Mouse (Mus musculus) embryonic facial prominence, embryonic 14.5 days (tissue): ENCODE data around the gene Trim56. TPM values are rescaled to one million over a fixed set of nuclear protein-coding genes. Genes with fewer than 3 reads are reported as not detected.

Experiments
- ATAC-seq: fragments of 200-750 bp; cut with Nextera tagmentation; 2 replicates; pipeline ENCODE4 v1.8.0; 2017; ENCODE audit warnings: low read depth, moderate number of reproducible peaks, moderate TSS enrichment
- DNase-seq: peaks from one replicate; pipeline ENCODE4 v3.0.0-alpha.2; 2015; ENCODE audit warnings: low spot score
- H3K27ac ChIP-seq: fragments of 300-500 bp; sonication (generic); replicated peaks from 2 replicates; pipeline ENCODE4 v1.5.1; 2014; ENCODE audit warnings: low read depth, mild to moderate bottlenecking, low read length, moderate library complexity
- H3K27me3 ChIP-seq: fragments of 300-500 bp; sonication (generic); replicated peaks from 2 replicates; pipeline ENCODE4 v1.6.1; 2014; ENCODE audit warnings: low read length; ENCODE audit not compliant: control insufficient read depth, insufficient read depth
- H3K36me3 ChIP-seq: fragments of 300-500 bp; sonication (generic); 2 replicates; pipeline ENCODE4 v1.6.1; 2014; ENCODE audit warnings: low read length, mixed read lengths; ENCODE audit not compliant: control insufficient read depth, insufficient read depth
- H3K4me1 ChIP-seq: fragments of 300-500 bp; sonication (generic); 2 replicates; pipeline ENCODE4 v1.6.1; 2014; ENCODE audit warnings: antibody characterized with exemption, low read length; ENCODE audit not compliant: control insufficient read depth, insufficient read depth
- H3K4me2 ChIP-seq: fragments of 300-500 bp; sonication (generic); 2 replicates; pipeline ENCODE4 v1.6.1; 2014; ENCODE audit warnings: low read depth, mild to moderate bottlenecking, low read length, moderate library complexity, mixed read lengths
- H3K4me3 ChIP-seq: fragments of 300-500 bp; sonication (generic); 2 replicates; pipeline ENCODE4 v1.5.1; 2014; ENCODE audit warnings: low read depth, mild to moderate bottlenecking, low read length
- H3K9ac ChIP-seq: fragments of 300-500 bp; sonication (generic); 2 replicates; pipeline ENCODE4 v1.6.1; 2014; ENCODE audit warnings: low read depth, mild to moderate bottlenecking, low read length, moderate library complexity, mixed read lengths
- H3K9me3 ChIP-seq: fragments of 300-500 bp; sonication (generic); 2 replicates; pipeline ENCODE4 v1.6.1; 2016; ENCODE audit warnings: low read length; ENCODE audit not compliant: control insufficient read depth
- WGBS: fragments of 180-500 bp; shearing (Covaris S2); extraction: QIAGEN DNeasy Blood & Tissue Kit; methylation state at CpG from one replicate; pipeline ENCODE4 v1.1.7; 2014; 5-methylcytosine and 5-hydroxymethylcytosine counted together
- polyA plus RNA-seq: library from polyadenylated mRNA; unstranded; fragments of >200 nt; fragmentation: Nextera tagmentation; extraction: Ambion mirVana; gene quantifications from 2 replicates; pipeline ENCODE4 v1.2.1, GENCODE M21; 2014

Trim56 gene
- polyA plus RNA-seq, 1 experiment from 2014 or later, result 8.9 TPM

DNA sequence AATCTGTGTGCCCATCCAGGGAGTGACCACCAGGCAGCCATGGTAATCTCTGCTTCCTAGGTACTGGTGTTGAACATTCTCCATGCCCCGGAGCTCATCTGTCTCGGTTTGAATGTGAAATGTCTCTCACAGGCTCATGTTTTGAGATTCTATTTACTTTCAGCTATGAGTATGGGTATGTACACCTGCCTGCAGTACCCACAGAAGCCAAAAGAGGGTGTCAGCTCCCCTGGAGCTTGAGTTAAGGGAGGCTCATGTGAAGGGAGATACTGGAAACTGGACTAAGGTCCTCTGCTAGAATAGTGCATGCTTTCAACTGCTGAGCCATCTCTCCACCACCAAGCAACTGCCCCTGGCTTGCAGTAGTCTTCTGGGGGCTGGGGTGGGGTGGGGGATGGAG, 12.0 kb downstream of the Trim56 start:
- ATAC-seq (no peak), DNase-seq (no peak)
- peaks cover 11% of the 10 kb centered on the region for H3K4me1 ChIP-seq
- H3K9me3 ChIP-seq, result no peaks in the 10 kb centered on the region
- no peak overlapping the region for H3K9ac ChIP-seq
- no peak overlapping the region for H3K4me3 ChIP-seq
- H3K36me3 ChIP-seq, result no peaks in the 10 kb centered on the region
- H3K27me3 ChIP-seq, result no peaks in the 10 kb centered on the region
- 92% methylated on average over 2 of the region's 2 CpGs for WGBS
- no peak overlapping the region for H3K4me2 ChIP-seq
- no peak overlapping the region for H3K27ac ChIP-seq

DNA sequence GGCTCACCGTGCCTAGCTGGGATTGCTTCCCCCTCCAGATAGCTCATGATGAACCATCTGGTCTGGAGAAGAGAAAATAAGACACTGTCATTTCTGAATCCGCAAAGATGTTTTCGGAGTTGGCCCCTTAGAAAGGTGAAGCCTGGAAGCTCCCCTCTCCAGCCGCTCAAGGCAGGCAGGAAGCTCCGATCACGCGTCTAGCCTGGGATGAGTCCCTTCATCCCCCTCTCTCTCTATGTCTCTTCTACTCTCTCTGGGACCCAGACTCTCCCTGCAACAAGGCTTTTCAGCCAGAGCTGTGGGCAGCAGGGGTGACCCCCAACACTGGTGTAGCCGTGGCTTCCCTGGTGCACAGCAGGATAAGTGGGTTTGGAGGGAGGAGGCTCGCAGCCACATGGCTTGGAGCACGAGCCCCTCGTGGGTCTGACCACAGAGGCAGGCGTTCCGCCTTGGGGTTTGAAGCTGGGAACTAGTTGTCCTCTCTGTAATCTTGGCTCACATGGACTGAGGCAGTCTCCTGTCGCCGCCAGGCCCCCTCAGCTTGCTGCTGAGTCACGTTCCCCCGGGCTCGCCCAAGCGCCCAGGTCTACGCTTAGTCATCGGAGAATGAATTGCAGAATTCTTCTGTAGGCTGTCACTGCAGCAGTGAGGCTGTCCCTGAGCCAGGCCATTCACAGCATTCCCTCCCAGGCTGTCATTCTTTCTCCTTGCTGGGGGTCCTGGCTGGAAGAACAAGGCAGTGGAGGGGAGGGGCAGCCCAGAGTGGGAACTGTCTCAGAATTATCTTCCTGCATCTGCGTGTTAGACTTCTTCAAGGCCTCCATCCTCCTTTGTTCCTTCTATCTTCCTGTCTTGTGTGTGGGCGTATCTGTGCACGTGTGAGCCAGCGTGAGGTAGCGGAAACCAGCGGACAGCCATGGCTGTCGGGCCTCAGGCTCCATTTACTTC, 13.2 kb downstream of the Trim56 start:
- Histone ChIP-seq H3K4me1 (peaks cover 11% of the 10 kb centered on the region), H3K27ac (no peak overlapping the region), H3K9me3 (no peaks in the 10 kb centered on the region), H3K9ac (no peak overlapping the region), H3K27me3 (no peaks in the 10 kb centered on the region), H3K36me3 (no peaks in the 10 kb centered on the region), H3K4me3 (no peak overlapping the region), H3K4me2 (peak overlapping the region; percentile 15; the same call in 1 of the 2 replicates)
- DNase-seq (peak; percentile 52), ATAC-seq (peak; percentile 67)
- WGBS, result 56% methylated on average over 26 of the region's 28 CpGs

DNA sequence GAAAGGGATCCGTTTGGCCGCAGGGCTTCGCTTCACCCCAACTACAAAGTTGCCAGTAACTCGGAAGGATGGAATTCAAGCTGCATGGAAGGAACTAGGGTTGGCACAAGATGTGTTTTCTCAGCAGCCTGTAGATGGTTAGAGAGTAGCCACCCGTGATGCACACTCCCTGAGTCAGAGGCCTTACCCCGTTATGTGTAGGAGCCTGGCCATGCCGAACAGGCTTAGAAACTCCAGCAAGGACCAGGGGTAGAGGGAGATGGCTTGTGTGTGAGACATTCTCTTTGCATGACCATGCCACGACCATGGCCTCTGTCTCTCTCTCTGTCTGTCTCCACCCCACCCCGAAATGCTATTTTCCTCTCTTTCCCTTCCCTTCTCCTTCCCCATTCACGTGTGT, 13.9 kb downstream of the Trim56 start:
- 71% methylated on average over 10 of the region's 10 CpGs for WGBS
- Histone ChIP-seq H3K9ac (no peak overlapping the region), H3K4me3 (no peak overlapping the region), H3K36me3 (no peaks in the 10 kb centered on the region), H3K4me1 (peaks cover 11% of the 10 kb centered on the region), H3K27ac (no peak overlapping the region), H3K4me2 (no peak overlapping the region), H3K9me3 (no peaks in the 10 kb centered on the region), H3K27me3 (no peaks in the 10 kb centered on the region)
- ATAC-seq, result no peak
- no peak for DNase-seq

DNA sequence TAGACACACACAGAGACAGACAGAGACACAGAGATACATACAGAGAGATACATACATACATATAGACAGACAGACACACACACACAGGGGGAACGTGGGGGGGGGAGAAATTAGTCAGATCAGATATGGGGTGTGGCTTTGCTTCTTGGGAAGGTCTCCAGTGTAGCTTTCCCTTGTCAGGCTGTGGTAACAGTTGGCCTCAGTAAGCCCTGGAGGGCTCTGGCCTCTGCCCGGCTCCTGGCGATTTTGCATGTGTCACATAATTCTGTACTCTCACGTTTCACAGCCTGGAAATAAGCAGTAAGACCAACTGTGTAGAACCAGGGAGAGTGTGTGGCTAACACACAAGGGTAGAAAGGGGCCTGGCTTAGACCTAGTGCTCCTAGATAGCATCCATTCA, 15.3 kb downstream of the Trim56 start:
- H3K4me3 ChIP-seq, result no peak overlapping the region
- H3K27ac ChIP-seq, result no peak overlapping the region
- H3K36me3 ChIP-seq, result no peaks in the 10 kb centered on the region
- no peaks in the 10 kb centered on the region for H3K27me3 ChIP-seq
- peaks cover 11% of the 10 kb centered on the region for H3K4me1 ChIP-seq
- ATAC-seq (no peak), DNase-seq (no peak)
- 32% methylated on average over 4 of the region's 4 CpGs for WGBS
- no peak overlapping the region for H3K9ac ChIP-seq
- H3K4me2 ChIP-seq, result no peak overlapping the region
- H3K9me3 ChIP-seq, result 0 out of 2 replicates have a peak, but pooled peaks cover 4% of the 10 kb centered on the region

DNA sequence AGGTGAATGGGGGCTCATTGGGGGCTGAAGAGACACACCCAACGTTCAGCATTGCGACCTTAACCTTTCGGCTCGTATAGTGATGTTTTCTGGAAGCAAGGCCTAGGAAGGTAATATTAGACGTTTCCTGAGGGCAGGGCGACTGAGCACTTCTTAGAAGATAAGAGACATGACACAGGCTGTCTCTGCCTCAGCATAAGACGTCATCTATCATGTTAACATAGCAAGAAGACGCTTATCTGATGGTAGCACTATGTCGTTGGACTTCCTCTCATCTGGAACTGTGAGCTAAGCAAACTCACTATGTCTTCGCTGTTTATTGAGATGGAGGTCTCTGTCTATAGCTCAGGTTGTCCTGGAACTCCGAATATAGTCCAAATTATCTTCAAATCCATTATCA, 17.6 kb downstream of the Trim56 start:
- peaks cover 11% of the 10 kb centered on the region for H3K4me1 ChIP-seq
- no peak for DNase-seq
- no peak overlapping the region for H3K9ac ChIP-seq
- H3K27me3 ChIP-seq, result no peaks in the 10 kb centered on the region
- no peak overlapping the region for H3K4me2 ChIP-seq
- ATAC-seq, result no peak
- H3K9me3 ChIP-seq, result 0 out of 2 replicates have a peak, but pooled peaks cover 4% of the 10 kb centered on the region
- H3K27ac ChIP-seq, result no peak overlapping the region
- H3K36me3 ChIP-seq, result no peaks in the 10 kb centered on the region
- 52% methylated on average over 11 of the region's 11 CpGs for WGBS
- no peak overlapping the region for H3K4me3 ChIP-seq

DNA sequence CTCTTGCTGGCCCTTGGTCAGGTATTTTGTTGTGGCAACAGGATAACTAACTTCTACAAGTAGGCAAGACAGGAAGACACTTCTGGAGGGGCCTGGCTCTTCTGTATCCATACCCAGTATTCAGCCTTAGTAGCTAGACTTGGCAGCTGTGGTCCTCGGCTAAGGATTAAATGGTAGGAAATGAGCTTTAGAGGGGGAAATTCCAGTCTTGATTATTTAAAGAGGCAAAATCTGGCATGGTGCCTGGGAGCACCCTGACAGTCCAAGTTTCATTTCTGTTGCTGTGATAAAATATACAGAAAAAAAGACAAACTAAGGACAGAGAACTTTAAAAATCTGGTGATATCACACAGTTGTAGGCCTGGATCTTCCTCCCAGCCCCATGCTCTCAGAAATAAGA, 20.0 kb downstream of the Trim56 start:
- WGBS, result 19% methylated on average over 1 of the region's 1 CpGs
- Histone ChIP-seq H3K4me2 (no peak overlapping the region), H3K4me3 (no peak overlapping the region), H3K4me1 (no peaks in the 10 kb centered on the region), H3K9ac (no peak overlapping the region), H3K27me3 (no peaks in the 10 kb centered on the region), H3K36me3 (no peaks in the 10 kb centered on the region), H3K9me3 (0 out of 2 replicates have a peak, but pooled peaks cover 4% of the 10 kb centered on the region), H3K27ac (no peak overlapping the region)
- DNase-seq, result peak; percentile 78
- no peak for ATAC-seq

DNA sequence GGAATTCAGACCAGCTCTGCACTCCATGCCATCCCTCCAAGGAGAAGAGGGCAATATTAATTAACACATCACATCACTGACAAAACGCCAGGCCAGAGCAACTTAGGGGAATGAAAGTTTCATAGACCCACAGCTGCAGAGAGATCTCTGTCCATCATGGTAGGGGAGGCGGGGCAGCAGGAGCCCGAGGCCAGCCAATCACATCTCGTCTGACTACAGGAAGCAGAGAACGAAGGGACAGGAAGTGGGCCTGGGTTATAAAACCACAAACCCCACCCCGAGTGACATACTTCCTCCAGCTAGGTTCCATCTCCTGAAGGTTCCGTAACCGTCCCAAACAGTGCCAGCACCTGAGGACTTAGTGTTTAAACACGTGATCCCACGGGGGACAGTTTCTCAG, 20.9 kb downstream of the Trim56 start:
- Histone ChIP-seq H3K9me3 (0 out of 2 replicates have a peak, but pooled peaks cover 4% of the 10 kb centered on the region), H3K27me3 (no peaks in the 10 kb centered on the region), H3K4me3 (no peak overlapping the region), H3K9ac (no peak overlapping the region), H3K4me2 (no peak overlapping the region), H3K27ac (no peak overlapping the region), H3K36me3 (no peaks in the 10 kb centered on the region), H3K4me1 (no peaks in the 10 kb centered on the region)
- 86% methylated on average over 10 of the region's 10 CpGs for WGBS
- ATAC-seq (no peak), DNase-seq (no peak)

DNA sequence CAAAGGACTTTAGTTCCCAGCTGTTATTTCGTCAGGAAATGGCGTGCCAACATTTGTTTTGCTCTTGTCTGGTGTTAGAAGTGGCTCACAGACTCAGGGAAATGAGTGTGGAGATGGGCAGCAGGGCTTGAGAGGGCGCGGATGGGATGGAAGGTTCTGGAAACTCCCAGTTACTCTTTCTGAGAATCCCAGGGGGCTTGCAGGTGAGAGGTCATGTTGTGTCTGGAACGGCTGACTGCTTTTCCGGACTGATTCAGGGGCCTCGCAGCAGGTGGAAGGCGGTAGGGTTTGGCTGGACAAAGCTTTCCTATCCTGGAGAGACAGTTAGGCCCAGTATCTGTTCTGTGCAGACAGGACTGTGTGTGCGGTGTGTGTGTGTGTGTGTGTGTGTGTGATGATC, 22.3 kb downstream of the Trim56 start:
- Histone ChIP-seq H3K27me3 (no peaks in the 10 kb centered on the region), H3K9me3 (0 out of 2 replicates have a peak, but pooled peaks cover 4% of the 10 kb centered on the region), H3K4me1 (no peaks in the 10 kb centered on the region), H3K27ac (no peak overlapping the region), H3K36me3 (no peaks in the 10 kb centered on the region), H3K4me3 (no peak overlapping the region), H3K9ac (no peak overlapping the region), H3K4me2 (no peak overlapping the region)
- DNase-seq, result no peak
- 71% methylated on average over 9 of the region's 9 CpGs for WGBS
- ATAC-seq, result no peak
